Mouse (Mus musculus) liver, embryonic 14.5 days (tissue): ENCODE data around the gene Gm7271. TPM values are rescaled to one million over a fixed set of nuclear protein-coding genes. Genes with fewer than 3 reads are reported as not detected.

ENCODE experiments used
- ATAC-seq: fragments of 200-750 bp; cut with Nextera tagmentation; 2 replicates; pipeline ENCODE4 v1.8.0; 2017; ENCODE audit warnings: moderate number of reproducible peaks, mild to moderate bottlenecking, moderate library complexity; ENCODE audit not compliant: insufficient read depth
- DNase-seq, 3 experiments: peaks; one replicate each; pipeline ENCODE4 v3.0.0-alpha.2; 2012 to 2013; ENCODE audit warnings: low read depth in 3 of 3, low spot score in 3 of 3
- H3K27ac ChIP-seq: fragments of 300-500 bp; sonication (generic); 2 replicates; pipeline ENCODE4 v1.5.1; 2014; ENCODE audit warnings: moderate library complexity, mild to moderate bottlenecking, control low read depth, inconsistent platforms
- H3K27me3 ChIP-seq: fragments of 300-500 bp; sonication (generic); 2 replicates; pipeline ENCODE4 v1.6.1; 2014; ENCODE audit warnings: mild to moderate bottlenecking, low read length, moderate library complexity; ENCODE audit not compliant: control insufficient read depth, insufficient read depth
- H3K36me3 ChIP-seq: fragments of 300-500 bp; sonication (generic); replicated peaks from 2 replicates; pipeline ENCODE4 v1.6.1; 2014; ENCODE audit warnings: low read depth; ENCODE audit not compliant: control insufficient read depth, insufficient read depth
- H3K4me1 ChIP-seq, 2 experiments: fragments of 200-500 bp in 1 of 2; fragments of 300-500 bp in 1 of 2; sonication (generic) in 1 of 2; replicated peaks; 2 replicates each; pipeline ENCODE4 v1.6.1; 2012 to 2014; ENCODE audit warnings: antibody characterized with exemption in 1 of 2, inconsistent platforms in 1 of 2, low read length in 1 of 2; ENCODE audit not compliant: control insufficient read depth in 2 of 2, insufficient read depth in 2 of 2
- H3K4me2 ChIP-seq: fragments of 300-500 bp; sonication (generic); 2 replicates; pipeline ENCODE4 v1.6.1; 2014; ENCODE audit warnings: low read depth, mild to moderate bottlenecking, control low read depth, moderate library complexity
- H3K4me3 ChIP-seq, 2 experiments: fragments of 200-500 bp in 1 of 2; fragments of 300-500 bp in 1 of 2; sonication (generic) in 1 of 2; 2 replicates each; pipeline ENCODE4 v1.5.1; 2012 to 2014; ENCODE audit warnings: low read depth in 2 of 2, low read length in 2 of 2, mild to moderate bottlenecking in 2 of 2, control low read depth in 1 of 2, inconsistent platforms in 1 of 2, moderate library complexity in 1 of 2; ENCODE audit not compliant: insufficient read depth in 1 of 2
- H3K9ac ChIP-seq: fragments of 300-500 bp; sonication (generic); replicated peaks from 2 replicates; pipeline ENCODE4 v1.6.1; 2014; ENCODE audit warnings: mild to moderate bottlenecking, control low read depth, moderate library complexity
- H3K9me3 ChIP-seq: fragments of 300-500 bp; sonication (generic); 2 replicates; pipeline ENCODE4 v1.6.1; 2016; ENCODE audit warnings: low read length, mixed read lengths; ENCODE audit not compliant: control insufficient read depth
- CTCF ChIP-seq: IDR thresholded peaks from 2 replicates; pipeline ENCODE4 v1.5.1; 2016; ENCODE audit warnings: antibody characterized with exemption, low read depth, control low read depth
- EP300 ChIP-seq: IDR thresholded peaks from 2 replicates; pipeline ENCODE4 v1.6.1; 2016; ENCODE audit warnings: antibody characterized with exemption, low read depth
- WGBS: fragments of 180-500 bp; shearing (Covaris S2); extraction: QIAGEN DNeasy Blood & Tissue Kit; methylation state at CpG from one replicate; pipeline ENCODE4 v1.1.7; 2014; ENCODE audit not compliant: insufficient replicate concordance; 5-methylcytosine and 5-hydroxymethylcytosine counted together
- polyA plus RNA-seq, 2 experiments: library from polyadenylated mRNA; depleted of rRNA in 1 of 2; stranded (reverse) in 1 of 2; unstranded in 1 of 2; fragments of >200 nt; fragmentation: Nextera tagmentation in 1 of 2; extraction: Ambion mirVana in 1 of 2; gene quantifications; 2 replicates each; pipeline versions ENCODE4 v1.2.1 to v1.2.3; 2012 to 2014

Gene Gm7271
- polyA plus RNA-seq (2012; rRNA removed) = not detected in 2 replicates
- not detected in 2 replicates for polyA plus RNA-seq (2014; fragmentation: Nextera tagmentation; extraction: Ambion mirVana)

GRCm38 (mm10) chr5:76483811-76484210 is at the start of gene Gm7271:
TSS of gene Gm7271 (plus strand) at chr5:76484040.
- TF ChIP-seq CTCF (no peak), EP300 (no peak)
- Histone ChIP-seq H3K4me2 (no peak within 1 kb of the TSS), H3K36me3 (no peaks in the 10 kb centered on the region), H3K4me1 (no peaks in the 10 kb centered on the region), H3K9ac (no peak within 1 kb of the TSS), H3K9me3 (no peaks in the 10 kb centered on the region), H3K27ac (no peak within 1 kb of the TSS), H3K27me3 (no peaks in the 10 kb centered on the region), H3K4me3 (no peak within 1 kb of the TSS)
- WGBS = 40% methylated on average over 5 of the region's 5 CpGs
- ATAC-seq (no peak), DNase-seq (no peak)

GRCm38 (mm10) chr5:76437100-76437499 is 46.7 kb upstream of the Gm7271 start:
- no peaks in the 10 kb centered on the region for H3K27me3 ChIP-seq
- DNase-seq = no peak
- H3K4me2 ChIP-seq = no peak overlapping the region
- WGBS = 64% methylated on average over 5 of the region's 5 CpGs
- H3K27ac ChIP-seq = no peak overlapping the region
- no peak overlapping the region for H3K9ac ChIP-seq
- H3K9me3 ChIP-seq = no peaks in the 10 kb centered on the region
- TF ChIP-seq CTCF = no peak
- no peak for TF ChIP-seq EP300
- H3K4me1 ChIP-seq = no peaks in the 10 kb centered on the region
- H3K36me3 ChIP-seq = no peaks in the 10 kb centered on the region
- H3K4me3 ChIP-seq = no peak overlapping the region
- ATAC-seq = no peak

GRCm38 (mm10) chr5:76437696-76438095 is 46.1 kb upstream of the Gm7271 start:
- WGBS = 70% methylated on average over 8 of the region's 8 CpGs
- H3K4me2 ChIP-seq = no peak overlapping the region
- H3K9ac ChIP-seq = no peak overlapping the region
- no peaks in the 10 kb centered on the region for H3K9me3 ChIP-seq
- DNase-seq = no peak
- ATAC-seq = no peak
- no peak overlapping the region for H3K4me3 ChIP-seq
- no peaks in the 10 kb centered on the region for H3K4me1 ChIP-seq
- H3K27me3 ChIP-seq = no peaks in the 10 kb centered on the region
- no peak for TF ChIP-seq EP300
- TF ChIP-seq CTCF = no peak
- H3K36me3 ChIP-seq = no peaks in the 10 kb centered on the region
- H3K27ac ChIP-seq = no peak overlapping the region

GRCm38 (mm10) chr5:76441431-76441830 is 42.4 kb upstream of the Gm7271 start:
- Histone ChIP-seq H3K4me3 (no peak overlapping the region), H3K4me1 (no peaks in the 10 kb centered on the region), H3K27me3 (no peaks in the 10 kb centered on the region), H3K9me3 (no peaks in the 10 kb centered on the region), H3K36me3 (no peaks in the 10 kb centered on the region), H3K9ac (no peak overlapping the region), H3K27ac (no peak overlapping the region), H3K4me2 (no peak overlapping the region)
- 43% methylated on average over 4 of the region's 4 CpGs for WGBS
- ATAC-seq (no peak), DNase-seq (no peak)
- TF ChIP-seq EP300 (no peak), CTCF (no peak)

GRCm38 (mm10) chr5:76474931-76475330 is 8.9 kb upstream of the Gm7271 start:
- Histone ChIP-seq H3K27ac (no peak overlapping the region), H3K36me3 (no peaks in the 10 kb centered on the region), H3K4me2 (no peak overlapping the region), H3K4me1 (no peaks in the 10 kb centered on the region), H3K9me3 (no peaks in the 10 kb centered on the region), H3K27me3 (no peaks in the 10 kb centered on the region), H3K9ac (no peak overlapping the region), H3K4me3 (no peak overlapping the region)
- ATAC-seq (0 out of 2 replicates have a peak, but pooled peaks have one; percentile 13), DNase-seq (no peak)
- 31% methylated on average over 2 of the region's 2 CpGs for WGBS
- TF ChIP-seq CTCF (no peak), EP300 (no peak)
